Mouse (Mus musculus) thymus, adult 2 months (tissue): ENCODE measurements around the gene Ssr1.

ENCODE experiments used
- CTCF ChIP-seq: fragments of 200-500 bp; IDR thresholded peaks from 2 replicates; pipeline ENCODE4 v1.5.1; 2012; ENCODE audit warnings: mild to moderate bottlenecking, control low read depth, low read length, moderate library complexity, borderline replicate concordance; ENCODE audit not compliant: control insufficient read depth, poor library complexity, insufficient read depth; ENCODE audit errors: extremely low read depth
- POLR2A ChIP-seq: fragments of 200-500 bp; IDR thresholded peaks from 2 replicates; pipeline ENCODE4 v1.6.1; 2012; ENCODE audit warnings: mild to moderate bottlenecking, low read length, control low read depth, moderate library complexity; ENCODE audit not compliant: control insufficient read depth, poor library complexity, insufficient read depth; ENCODE audit errors: extremely low read depth

GRCm38 (mm10) chr13:37993376-37993703 lies 677 bp downstream of the Ssr1 start:
- no peak for TF ChIP-seq CTCF
- TF ChIP-seq POLR2A = no peak
